Mouse (Mus musculus) brown adipose tissue, adult 24 weeks (tissue): ENCODE results near the gene Ddx39b. TPM values are rescaled to one million over a fixed set of nuclear protein-coding genes. Genes with fewer than 3 reads are reported as not detected.
"Not testable (repeated sequence)": the region's sequence is repeated elsewhere in the genome, so short reads cannot be mapped to it uniquely, and the experiment has no call there.

Source experiments
- H3K27ac ChIP-seq: fragments of 200-500 bp; replicated peaks from 2 replicates; pipeline ENCODE4 v1.5.1; 2012; ENCODE audit warnings: low read depth, mild to moderate bottlenecking, low read length
- H3K4me1 ChIP-seq: fragments of 200-500 bp; 2 replicates; pipeline ENCODE4 v1.6.1; 2012; ENCODE audit warnings: low read length, mixed read lengths; ENCODE audit not compliant: control insufficient read depth, insufficient read depth, insufficient read length
- H3K4me3 ChIP-seq: fragments of 200-500 bp; 2 replicates; pipeline ENCODE4 v1.5.1; 2012; ENCODE audit warnings: low read depth, mild to moderate bottlenecking, low read length, moderate library complexity; ENCODE audit not compliant: insufficient read depth
- polyA plus RNA-seq: library from polyadenylated mRNA; stranded (reverse); fragments of >200 nt; gene quantifications from 2 replicates; pipeline ENCODE4 v1.2.4, GENCODE M21; 2012; ENCODE audit not compliant: missing spikeins, insufficient read depth, insufficient read length

Ddx39b gene
- polyA plus RNA-seq, 1 experiment: 50.5 TPM

- H3K27ac ChIP-seq: no peak overlapping the region
- H3K4me1 ChIP-seq: no peaks in the 10 kb centered on the region
- no peak overlapping the region for H3K4me3 ChIP-seq
Observed at GRCm38 (mm10) chr17:35280276-35280675, 38.7 kb downstream of the Ddx39b start.

DNA sequence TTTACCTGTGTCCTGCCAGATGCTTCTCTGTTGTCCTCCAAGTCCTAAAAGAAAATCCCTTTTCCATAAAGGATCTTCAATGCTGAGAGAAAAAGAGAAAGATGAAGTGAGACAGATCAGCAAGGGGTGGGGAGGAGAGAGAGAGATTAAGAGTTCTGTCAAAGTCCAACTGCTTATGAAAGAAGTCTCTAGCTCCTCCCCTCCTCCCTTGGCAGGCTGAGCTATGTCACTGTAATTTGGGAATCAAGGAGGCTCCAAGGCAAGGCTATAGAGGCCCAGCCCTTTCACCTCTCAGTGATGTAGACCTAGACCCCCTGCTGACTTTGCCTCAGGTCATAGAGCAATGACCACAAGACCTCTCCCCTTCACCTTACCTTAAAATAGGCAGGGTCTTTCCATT, 43.9 kb downstream of the Ddx39b start:
- H3K27ac ChIP-seq: no peak overlapping the region
- no peak overlapping the region for H3K4me3 ChIP-seq
- H3K4me1 ChIP-seq: no peaks in the 10 kb centered on the region

DNA sequence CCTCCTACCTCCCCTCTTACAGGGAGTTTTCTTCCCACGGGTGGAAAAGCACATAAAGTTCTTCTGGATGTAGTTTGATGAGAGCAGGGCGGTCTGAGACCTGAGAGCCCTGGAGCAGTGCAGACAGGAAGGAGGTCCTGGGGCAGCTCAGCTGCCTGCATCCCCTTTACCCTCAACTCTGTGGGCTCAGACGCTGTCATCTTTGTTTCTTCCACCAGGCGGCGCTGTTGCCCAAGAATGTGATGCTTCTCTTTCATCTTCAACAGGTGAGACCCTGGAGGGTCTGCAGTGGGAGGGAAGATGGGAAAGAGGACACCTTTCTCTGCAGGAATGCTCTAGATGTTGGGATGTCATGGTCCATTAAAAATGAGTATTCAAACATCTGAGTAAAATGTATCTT, 54.2 kb downstream of the Ddx39b start:
- not testable (repeated sequence) for H3K4me3 ChIP-seq

DNA sequence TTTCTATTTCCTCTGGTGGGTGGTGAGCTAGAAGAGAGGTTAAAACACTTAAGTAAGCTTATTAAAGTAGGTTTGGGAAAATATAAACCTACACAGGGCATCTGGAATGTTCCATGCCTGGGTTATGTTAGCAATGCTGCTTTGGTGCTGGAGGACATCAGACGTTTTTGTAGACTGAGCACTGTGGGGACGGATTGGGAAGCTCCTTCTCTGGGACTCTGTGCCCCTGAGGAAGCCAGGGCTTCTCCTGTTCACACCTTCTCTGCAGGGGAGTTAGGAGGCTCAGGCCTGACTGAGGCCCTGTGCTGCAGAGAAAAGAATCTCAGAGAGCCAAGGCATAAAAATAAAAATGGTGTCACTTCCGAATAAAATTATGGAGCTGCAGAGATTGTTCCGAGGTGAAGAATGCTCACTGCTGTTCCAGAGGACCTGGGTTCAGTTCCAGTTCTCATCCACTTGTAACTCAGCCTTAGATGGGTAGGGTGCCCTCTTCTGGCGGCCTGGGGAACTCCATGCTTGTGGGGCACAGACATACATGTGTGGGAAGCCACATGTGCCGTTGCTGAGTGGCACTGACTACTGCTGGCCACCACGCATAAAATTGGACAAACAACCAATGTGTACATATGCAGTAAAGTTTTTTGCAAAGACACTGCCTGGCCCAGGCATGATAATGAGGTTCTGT, 58.9 kb downstream of the Ddx39b start:
- not testable (repeated sequence) for H3K27ac ChIP-seq, H3K4me1 ChIP-seq, H3K4me3 ChIP-seq

More for the DNA sequence above, 54.2 kb downstream of the Ddx39b start:
- not testable (repeated sequence) for H3K27ac ChIP-seq, H3K4me1 ChIP-seq

GRCm38 (mm10) chr17:35301645-35302258, 60.2 kb downstream of the Ddx39b start:
- Histone ChIP-seq H3K4me3 (0 out of 2 replicates have a peak overlapping the region, but pooled peaks have one; percentile 2), H3K4me1 (no peaks in the 10 kb centered on the region), H3K27ac (no peak overlapping the region)

GRCm38 (mm10) chr17:35303271-35303670, 61.7 kb downstream of the Ddx39b start:
- no peak overlapping the region for H3K27ac ChIP-seq
- H3K4me3 ChIP-seq: no peak overlapping the region
- no peaks in the 10 kb centered on the region for H3K4me1 ChIP-seq

Other genes with a start within 250 kb of the Ddx39b start
- gene Vars, start 240.8 kb upstream of the Ddx39b start, polyA plus RNA-seq: 12.7 and 14.2 TPM in 2 replicates
- gene Vwa7, start 225.2 kb upstream of the Ddx39b start, polyA plus RNA-seq: not detected in 2 replicates
- gene Sapcd1, start 213.7 kb upstream of the Ddx39b start, polyA plus RNA-seq: not detected in 2 replicates
- not detected in 2 replicates for gene Msh5, start 195.0 kb upstream of the Ddx39b start, polyA plus RNA-seq
- 13.6 and 16.8 TPM in 2 replicates for gene Clic1, start 191.8 kb upstream of the Ddx39b start, polyA plus RNA-seq
- gene Ddah2, start 182.7 kb upstream of the Ddx39b start, polyA plus RNA-seq: 9.4 and 11.6 TPM in 2 replicates
- gene Ly6g6c, start 176.4 kb upstream of the Ddx39b start, polyA plus RNA-seq: not detected in 2 replicates
- not detected in 2 replicates for gene Mpig6b, start 175.6 kb upstream of the Ddx39b start, polyA plus RNA-seq
- not detected in 2 replicates for gene Ly6g6e, start 164.8 kb upstream of the Ddx39b start, polyA plus RNA-seq
- gene Ly6g6d, start 163.7 kb upstream of the Ddx39b start, polyA plus RNA-seq: 3.0 TPM in 1 of 2 replicates, not detected in the other
- gene Ly6g6f, start 156.1 kb upstream of the Ddx39b start, polyA plus RNA-seq: not detected in 2 replicates
- 43.3 and 44.8 TPM in 2 replicates for gene Abhd16a, start 152.5 kb upstream of the Ddx39b start, polyA plus RNA-seq
- not detected in 2 replicates for gene Ly6g5c, start 133.5 kb upstream of the Ddx39b start, polyA plus RNA-seq
- gene Ly6g5b, start 126.3 kb upstream of the Ddx39b start, polyA plus RNA-seq: not detected in 2 replicates
- gene Gpank1, start 120.3 kb upstream of the Ddx39b start, polyA plus RNA-seq: 7.9 and 12.8 TPM in 2 replicates
- 138 and 147 TPM in 2 replicates for gene Csnk2b, start 119.7 kb upstream of the Ddx39b start, polyA plus RNA-seq
- 12.8 and 17.2 TPM in 2 replicates for gene D17H6S53E, start 115.4 kb upstream of the Ddx39b start, polyA plus RNA-seq
- not detected in 2 replicates for gene Apom, start 109.7 kb upstream of the Ddx39b start, polyA plus RNA-seq
- gene Bag6, start 106.6 kb upstream of the Ddx39b start, polyA plus RNA-seq: 119 and 160 TPM in 2 replicates
- 42.9 and 81.7 TPM in 2 replicates for gene Prrc2a, start 76.8 kb upstream of the Ddx39b start, polyA plus RNA-seq
- 10.5 and 14.3 TPM in 2 replicates for gene Aif1, start 65.7 kb upstream of the Ddx39b start, polyA plus RNA-seq
- gene Lst1, start 53.3 kb upstream of the Ddx39b start, polyA plus RNA-seq: 12.2 and 16.4 TPM in 2 replicates
- not detected in 2 replicates for gene Ltb, start 47.3 kb upstream of the Ddx39b start, polyA plus RNA-seq
- not detected in 2 replicates for gene Tnf, start 39.7 kb upstream of the Ddx39b start, polyA plus RNA-seq
- not detected in 2 replicates for gene Lta, start 36.4 kb upstream of the Ddx39b start, polyA plus RNA-seq
- gene Gm16181, start 20.9 kb upstream of the Ddx39b start, polyA plus RNA-seq: not detected in 2 replicates
- gene Atp6v1g2, start 8.1 kb upstream of the Ddx39b start, polyA plus RNA-seq: 2.7 and 4.0 TPM in 2 replicates
- gene Nfkbil1, start 6.0 kb upstream of the Ddx39b start, polyA plus RNA-seq: 5.2 and 6.7 TPM in 2 replicates
- 284 and 411 TPM in 2 replicates for gene H2-D1, start 21.0 kb downstream of the Ddx39b start, polyA plus RNA-seq
- gene H2-Q1, start 78.7 kb downstream of the Ddx39b start, polyA plus RNA-seq: 0.40 TPM in 1 of 2 replicates, not detected in the other
- not detected in 2 replicates for gene H2-Q2, start 100.5 kb downstream of the Ddx39b start, polyA plus RNA-seq
- 12.3 and 19.2 TPM in 2 replicates for gene H2-Q4, start 137.9 kb downstream of the Ddx39b start, polyA plus RNA-seq
- gene H2-Q6, start 183.1 kb downstream of the Ddx39b start, polyA plus RNA-seq: 6.4 and 9.4 TPM in 2 replicates
- gene H2-Q7, start 197.4 kb downstream of the Ddx39b start, polyA plus RNA-seq: 9.1 and 23.4 TPM in 2 replicates
- 164 and 201 TPM in 2 replicates for gene H2-Q10, start 228.3 kb downstream of the Ddx39b start, polyA plus RNA-seq